Mouse (Mus musculus): ENCODE results near the gene Rad52. TPM values are rescaled to one million over a fixed set of nuclear protein-coding genes. Genes with fewer than 3 reads are reported as not detected.

The Rad52 gene
- polyA plus RNA-seq, 1 experiment from 2014 or later: 17.2 TPM

Other genes with a start within 250 kb of the Rad52 start
- gene Erc1, start 54.5 kb upstream of the Rad52 start, polyA plus RNA-seq (2014; fragmentation: Nextera tagmentation; extraction: Ambion mirVana): 23.4 and 24.3 TPM in 2 replicates
- gene Wnk1, start 136.0 kb downstream of the Rad52 start, polyA plus RNA-seq (2014; fragmentation: Nextera tagmentation; extraction: Ambion mirVana): 73.3 and 83.9 TPM in 2 replicates
- 0.61 and 0.69 TPM in 2 replicates for gene Ninj2, start 190.7 kb downstream of the Rad52 start, polyA plus RNA-seq (2014; fragmentation: Nextera tagmentation; extraction: Ambion mirVana)

All from embryonic facial prominence, embryonic 14.5 days (tissue).